Comparison of ENCODE assay signal across 19 mouse cellular contexts in the genomic region with DNA sequence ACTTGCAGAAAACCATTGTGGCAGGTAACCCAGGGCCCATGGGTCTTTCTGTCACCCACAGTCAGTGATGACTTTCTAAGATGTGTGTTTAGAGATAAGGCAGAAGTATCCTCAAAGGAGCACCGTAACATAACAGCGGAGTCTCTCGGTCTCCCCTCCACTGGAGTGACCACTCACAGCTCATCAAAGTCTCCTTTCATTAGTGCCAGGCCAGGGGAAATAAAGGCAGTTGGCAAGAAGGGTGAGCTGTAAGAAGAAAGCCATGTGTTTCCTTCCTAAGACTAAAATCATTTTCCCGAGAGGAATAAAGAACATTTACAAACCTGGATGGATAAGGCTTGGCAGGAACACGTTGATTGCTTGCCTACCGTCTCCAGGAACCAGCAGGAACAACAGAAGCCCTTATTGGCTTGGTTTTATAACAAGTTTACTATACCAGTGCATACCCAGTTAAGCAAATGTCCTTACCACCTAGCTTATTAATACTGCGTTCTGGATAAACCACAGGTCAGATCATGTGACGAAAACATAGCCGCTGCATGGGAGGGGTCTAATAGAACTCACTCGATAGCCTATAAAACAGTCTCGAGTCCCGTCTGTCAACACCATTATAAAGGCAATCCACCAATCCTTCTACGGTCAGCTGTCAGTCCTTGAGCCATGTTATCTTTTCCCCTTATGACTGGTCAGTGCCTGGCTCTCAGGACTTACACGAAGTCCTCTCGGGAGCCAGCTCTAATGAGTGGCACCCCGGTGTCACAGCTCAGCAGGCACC.
"Had no signal": no experiment of that assay in that cellular context is flagged by ENCODE, and none has a peak within 500 bp of the region (broad histone marks: within the 10 kb centered on the region; RNA-seq: fewer than 3 reads in every experiment).

No protein-coding gene starts in this region.

- H3K4me2 ChIP-seq: liver, embryonic 13.5 days; midbrain, embryonic 11.5 days; neural tube, embryonic 12.5 days; neural tube, embryonic 15.5 days had no signal

- ATAC-seq: intestine, postnatal 0 days had no signal

- H3K9me3 ChIP-seq: liver, embryonic 13.5 days; neural tube, embryonic 12.5 days; neural tube, embryonic 15.5 days had no signal

- DNase-seq: kidney, adult 2 months; kidney, postnatal 10 days; kidney, postnatal 36 days; layer of hippocampus, postnatal 36 days; liver, embryonic 13.5 days; lung, adult 2 months; lung, postnatal 14 days; lung, postnatal 4 days; midbrain, embryonic 14.5 days; right cerebral cortex, adult 18-20 months; right cerebral cortex, postnatal 14 days; thymus, adult 2 months; thymus, postnatal 14 days; thymus, postnatal 4 days had no signal

- H3K27ac ChIP-seq: left cerebral cortex, adult 2 months; liver, embryonic 13.5 days; neural tube, embryonic 12.5 days; neural tube, embryonic 15.5 days had no signal

- H3K36me3 ChIP-seq: liver, embryonic 13.5 days; neural tube, embryonic 12.5 days; neural tube, embryonic 15.5 days had no signal

- H3K4me3 ChIP-seq: left cerebral cortex, adult 2 months; liver, embryonic 13.5 days; neural tube, embryonic 12.5 days; neural tube, embryonic 15.5 days had no signal

- H3K9ac ChIP-seq: liver, embryonic 13.5 days; neural tube, embryonic 12.5 days; neural tube, embryonic 15.5 days had no signal
